Mouse (Mus musculus): ENCODE results near the gene Fam104a.
"Not testable (repeated sequence)": the region's sequence is repeated elsewhere in the genome, so short reads cannot be mapped to it uniquely, and the experiment has no call there.

Gene Fam104a

DNA sequence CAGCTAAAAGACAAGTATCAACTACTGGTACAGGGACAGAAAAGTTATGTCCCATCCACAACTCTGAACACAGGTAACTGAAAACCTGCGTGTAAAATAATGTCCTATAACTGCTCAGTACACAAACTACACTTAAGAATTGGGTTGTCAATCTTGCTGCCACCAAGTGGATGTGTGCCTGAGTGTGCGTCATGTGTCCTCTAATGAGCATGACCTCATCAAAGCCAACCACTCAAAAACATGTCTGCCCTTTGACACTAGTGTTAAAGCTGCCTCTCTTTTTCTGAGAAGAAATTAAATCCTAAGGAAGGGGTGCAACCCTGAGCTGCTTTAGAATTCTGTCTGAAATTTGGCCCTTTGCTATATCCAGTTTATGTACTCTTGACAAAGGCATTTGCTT is 19.7 kb downstream of the Fam104a start:
- no peak for DNase-seq (ENCODE audit: low read depth, low spot score)

GRCm38 (mm10) chr11:113661835-113662351 is 22.1 kb downstream of the Fam104a start:
- no peak for DNase-seq (ENCODE audit: low read depth, low spot score)

GRCm38 (mm10) chr11:113660940-113661339 is 23.0 kb downstream of the Fam104a start:
- DNase-seq (ENCODE audit: low read depth, low spot score) = no peak

DNA sequence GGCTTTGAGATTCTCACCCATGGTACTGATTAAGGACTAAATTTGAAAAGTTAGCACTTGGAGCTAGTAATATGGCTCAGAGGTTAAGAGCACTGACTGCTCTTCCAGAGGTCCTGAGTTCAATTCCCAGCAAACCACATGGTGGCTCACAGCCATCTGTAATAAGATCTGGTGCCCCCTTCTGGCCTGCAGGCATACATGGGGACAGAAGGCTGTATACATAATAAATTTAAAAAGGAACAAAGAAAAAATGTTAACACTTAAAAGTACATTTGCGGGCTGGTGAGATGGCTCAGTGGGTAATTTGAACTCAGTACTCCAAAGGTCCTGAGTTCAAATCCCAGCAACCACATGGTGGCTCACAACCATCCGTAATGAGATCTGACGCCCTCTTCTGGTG is 23.7 kb downstream of the Fam104a start:
- DNase-seq (ENCODE audit: low read depth, low spot score) = not testable (repeated sequence)

DNA sequence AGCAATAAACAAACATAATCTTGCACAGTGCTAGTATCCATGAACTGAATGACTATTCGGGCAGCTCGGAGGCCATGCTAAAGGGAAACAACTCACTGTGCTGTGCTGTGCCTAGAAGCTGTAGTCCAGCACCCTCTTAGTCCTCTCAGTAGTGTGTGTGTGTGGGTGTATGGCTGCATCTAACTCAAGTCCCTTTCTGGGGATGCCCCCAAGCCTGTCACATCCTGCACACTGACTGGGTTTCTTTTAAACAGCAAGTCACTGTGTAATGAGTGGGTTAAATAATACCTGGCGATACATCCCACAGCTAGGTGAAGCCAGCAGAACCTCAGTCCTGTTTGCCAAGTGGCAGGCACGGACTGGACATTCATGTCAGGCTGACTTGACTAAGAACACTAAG is 25.2 kb downstream of the Fam104a start:
- DNase-seq (ENCODE audit: low read depth, low spot score) = no peak

GRCm38 (mm10) chr11:113658319-113658718 is 25.6 kb downstream of the Fam104a start:
- DNase-seq (ENCODE audit: low read depth, low spot score) = no peak

- no peak for DNase-seq (ENCODE audit: low read depth, low spot score)
These were observed 26.7 kb downstream of the Fam104a start for GRCm38 (mm10) chr11:113657221-113657620.

GRCm38 (mm10) chr11:113656511-113656932 is 27.4 kb downstream of the Fam104a start:
- DNase-seq (ENCODE audit: low read depth, low spot score) = no peak

- no peak for DNase-seq (ENCODE audit: low read depth, low spot score)
These were observed 29.2 kb downstream of the Fam104a start for GRCm38 (mm10) chr11:113654561-113655270.

- no peak for DNase-seq (ENCODE audit: low read depth, low spot score)
These were observed 29.9 kb downstream of the Fam104a start for GRCm38 (mm10) chr11:113654105-113654504.

DNA sequence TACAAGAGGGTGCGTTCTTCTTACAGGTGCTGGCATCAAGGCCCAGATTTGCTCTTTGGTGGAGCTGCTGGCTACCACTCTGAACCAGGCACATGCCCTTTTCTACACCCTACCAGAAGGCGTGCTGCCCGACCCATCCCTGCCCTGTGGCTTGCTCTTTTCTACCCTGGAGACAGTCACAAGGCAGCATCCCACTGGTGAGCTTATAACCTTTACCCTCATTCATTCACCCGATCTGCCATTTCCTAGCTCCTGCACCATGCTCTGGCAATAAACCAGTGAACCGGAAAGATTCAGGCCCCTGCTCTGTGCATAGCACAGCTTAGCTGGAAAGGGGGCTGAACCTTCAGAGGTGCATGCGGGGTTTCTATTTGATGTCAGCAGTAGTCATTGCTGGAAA is 31.4 kb downstream of the Fam104a start:
- no peak for DNase-seq (ENCODE audit: low read depth, low spot score)

GRCm38 (mm10) chr11:113651907-113652273 is 32.1 kb downstream of the Fam104a start:
- no peak for DNase-seq (ENCODE audit: low read depth, low spot score)

DNA sequence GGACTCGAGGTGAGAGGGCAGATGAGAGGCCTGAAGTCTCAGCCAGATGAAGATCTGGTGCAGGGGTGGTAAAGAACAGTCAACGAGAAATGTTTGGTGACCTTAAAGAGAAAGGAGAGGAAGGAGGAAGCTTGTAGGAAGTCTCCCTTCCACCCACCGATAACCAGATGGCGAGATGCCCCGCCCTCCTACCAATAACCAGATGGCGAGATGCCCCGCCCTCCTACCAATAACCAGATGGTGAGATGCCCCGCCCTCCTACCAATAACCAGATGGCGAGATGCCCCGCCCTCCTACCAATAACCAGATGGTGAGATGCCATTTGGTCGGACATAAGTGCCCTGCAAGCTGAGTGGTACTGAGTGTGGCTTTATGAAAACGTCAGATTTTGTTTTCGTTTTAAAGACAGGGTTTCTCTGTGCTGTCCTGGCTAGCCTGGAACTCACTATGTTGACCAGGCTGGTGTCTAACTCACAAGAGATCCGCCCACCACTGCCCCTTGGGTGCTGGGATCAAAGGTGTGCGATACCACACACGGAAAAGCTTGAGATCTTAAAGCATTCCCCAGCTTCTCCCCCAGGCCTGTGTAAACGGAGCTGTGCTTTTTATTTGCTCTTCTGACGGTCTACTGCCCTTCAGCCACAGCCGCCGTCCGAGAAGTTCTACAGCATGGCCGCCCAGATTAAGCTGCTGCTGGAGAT is 32.6 kb downstream of the Fam104a start:
- DNase-seq (ENCODE audit: low read depth, low spot score) = no peak

DNA sequence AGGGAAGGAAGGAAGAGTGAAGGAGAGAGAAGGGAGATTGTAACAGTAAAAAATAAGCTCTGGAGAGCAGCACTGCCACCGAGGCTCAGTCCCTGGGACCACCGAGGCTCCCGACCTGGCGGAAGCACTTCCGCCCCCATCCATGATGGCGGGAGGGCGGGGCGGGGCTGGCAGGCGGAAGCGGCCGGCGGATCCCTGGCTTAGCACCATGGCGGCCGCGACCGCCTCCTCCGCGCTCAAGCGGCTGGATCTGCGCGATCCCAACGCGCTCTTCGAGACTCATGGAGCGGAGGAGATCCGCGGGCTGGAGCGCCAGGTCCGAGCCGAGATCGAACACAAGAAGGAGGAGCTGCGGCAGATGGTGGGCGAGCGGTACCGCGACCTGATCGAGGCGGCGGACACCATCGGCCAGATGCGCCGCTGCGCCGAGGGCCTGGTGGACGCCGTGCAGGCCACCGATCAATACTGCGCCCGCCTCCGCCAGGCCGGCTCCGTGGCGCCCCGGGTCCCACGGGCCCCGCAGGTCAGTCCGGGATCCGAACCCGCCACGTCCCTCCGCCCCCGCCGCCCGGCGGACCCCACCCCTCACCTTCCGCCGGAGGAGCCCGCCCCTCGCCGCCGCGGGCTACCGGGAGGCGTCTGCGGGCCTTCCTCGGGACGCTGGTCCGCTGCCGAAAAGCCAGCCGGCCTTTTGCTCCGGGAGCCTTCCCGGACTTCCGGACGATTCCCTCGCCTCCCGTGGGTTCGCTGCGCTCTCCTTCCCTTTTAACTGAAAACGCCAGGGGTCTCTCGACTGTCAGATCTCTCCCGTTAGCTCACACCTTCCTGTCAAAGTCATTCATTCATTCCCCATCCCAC is 34.4 kb downstream of the Fam104a start, which contains the start of gene Slc39a11:
TSS of gene Slc39a11 (minus strand) at position 727 of the 858 bp plus-strand sequence.
- peak; percentile 60 for DNase-seq (ENCODE audit: low read depth, low spot score)

DNA sequence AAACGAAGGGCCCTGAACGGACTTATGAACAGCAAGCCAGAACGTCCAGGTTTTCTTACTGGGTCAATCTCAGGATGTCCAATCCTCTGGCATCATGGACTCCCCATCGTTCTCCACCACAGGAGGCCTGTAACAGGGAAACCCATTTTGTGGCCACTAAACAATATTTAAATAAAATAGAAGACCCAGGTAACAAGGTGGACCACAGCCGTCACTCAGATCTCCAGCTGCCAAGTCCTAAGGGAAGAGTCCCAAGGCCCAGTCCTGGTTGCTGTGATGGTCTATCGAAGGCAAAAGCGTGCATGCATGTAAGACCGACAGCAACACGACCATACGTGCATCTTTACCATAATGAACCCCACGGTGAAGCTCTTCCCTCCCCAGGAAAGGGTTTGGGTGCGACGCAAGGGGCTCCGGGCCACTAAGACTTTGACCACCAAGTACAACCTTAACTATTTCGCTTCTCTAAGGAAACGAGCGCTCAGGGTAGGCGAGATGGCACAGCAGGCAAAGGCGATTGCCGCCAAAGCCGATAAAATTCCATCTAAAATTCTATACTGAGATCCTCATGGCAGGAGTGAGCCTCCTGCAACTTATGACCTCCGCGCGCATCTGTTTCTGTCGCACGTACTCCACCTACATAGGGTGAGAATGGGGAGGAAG is 35.1 kb downstream of the Fam104a start, which contains the start of gene Cog1:
TSS of gene Cog1 (plus strand) at position 480 of the 663 bp plus-strand sequence.
- no peak for DNase-seq (ENCODE audit: low read depth, low spot score)

DNA sequence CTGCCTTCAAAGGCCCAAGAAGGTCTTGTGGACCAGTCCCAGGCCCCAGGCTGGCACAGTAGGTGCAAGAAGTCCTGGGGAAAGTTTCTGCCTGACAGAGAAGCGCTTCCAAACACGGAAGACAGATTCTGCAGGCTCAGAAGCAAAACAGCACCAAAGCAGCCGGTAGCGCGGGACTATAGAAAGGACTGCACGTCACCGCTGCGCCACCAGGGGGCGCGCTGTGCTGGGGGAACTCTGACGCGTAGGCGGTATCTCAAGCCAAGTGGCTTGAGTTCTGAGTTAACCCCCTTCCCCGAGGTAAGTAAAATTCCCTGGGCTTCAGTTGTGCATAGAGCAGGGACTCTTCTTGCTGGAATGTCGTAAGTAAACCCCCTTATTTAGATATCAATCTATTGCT is 35.8 kb downstream of the Fam104a start:
- peak; percentile 74 for DNase-seq (ENCODE audit: low read depth, low spot score)

- DNase-seq (ENCODE audit: low read depth, low spot score) = no peak
These were observed 38.8 kb downstream of the Fam104a start for GRCm38 (mm10) chr11:113645181-113645580.

- no peak for DNase-seq (ENCODE audit: low read depth, low spot score)
These were observed 45.3 kb downstream of the Fam104a start for GRCm38 (mm10) chr11:113638680-113639079.

DNA sequence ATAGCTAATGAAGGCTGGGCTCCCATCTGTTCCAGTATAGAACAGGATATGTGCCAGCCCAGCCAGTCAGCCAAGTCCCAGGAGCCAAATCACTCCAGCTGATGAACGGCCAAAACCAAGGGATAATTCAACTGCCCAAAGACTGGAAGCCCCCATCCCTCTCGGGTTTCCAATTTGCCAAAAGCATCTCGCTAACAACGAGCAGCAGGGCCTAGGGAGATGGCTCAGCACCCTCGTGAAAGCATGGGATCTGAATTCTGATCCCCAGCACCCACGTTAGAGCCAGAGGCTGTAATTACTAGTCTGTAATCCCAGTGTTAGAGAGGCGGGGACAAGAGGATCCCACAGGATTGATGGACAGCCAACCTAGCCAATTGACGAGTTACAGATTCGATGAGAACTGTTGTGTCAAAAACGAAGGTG is 49.2 kb downstream of the Fam104a start:
- DNase-seq (ENCODE audit: low read depth, low spot score) = no peak

DNA sequence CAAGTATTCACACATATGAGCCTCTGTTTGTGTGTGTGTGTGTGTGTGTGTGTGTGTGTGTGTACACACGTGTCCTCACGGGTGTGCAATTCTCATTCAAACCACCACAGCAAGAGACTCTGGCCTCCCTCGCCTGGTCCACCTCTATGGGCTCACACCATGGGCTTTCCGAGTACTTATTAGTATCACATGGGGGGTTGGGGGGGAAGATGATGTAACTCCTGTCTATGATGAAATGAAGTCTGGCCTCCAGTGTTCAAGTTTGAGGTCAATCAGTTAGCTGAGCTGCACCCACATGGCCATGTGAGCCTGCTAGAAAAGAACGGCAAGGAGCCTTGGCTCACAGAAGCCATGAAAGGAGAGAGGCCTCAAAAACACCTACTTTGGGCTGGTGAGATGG is 50.6 kb downstream of the Fam104a start:
- no peak for DNase-seq (ENCODE audit: low read depth, low spot score)

DNA sequence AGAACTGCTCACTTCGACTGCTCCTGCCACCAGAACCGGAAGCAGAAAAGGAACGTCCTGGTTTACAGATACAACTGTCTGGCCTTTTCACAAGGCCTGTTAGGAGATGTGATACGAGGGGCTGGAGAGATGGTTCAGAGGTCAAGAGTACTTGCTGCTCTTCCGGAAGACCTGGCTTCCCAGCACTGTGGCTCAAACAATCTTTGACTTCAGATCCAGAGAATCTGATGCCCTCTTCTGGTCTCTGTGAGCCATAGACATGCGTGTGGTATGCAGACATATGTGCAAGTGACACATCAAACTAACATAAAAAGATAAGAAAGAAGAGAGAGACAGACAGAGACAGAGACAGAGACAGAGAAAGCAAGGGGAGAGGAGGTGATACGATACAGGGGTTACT is 51.7 kb downstream of the Fam104a start:
- no peak for DNase-seq (ENCODE audit: low read depth, low spot score)
